Mouse (Mus musculus) WW6 (cell line): ENCODE measurements at regions not wholly inside any gene's neighbourhood (a gene's known extent, or its start where the extent isn't known, plus 50 kb on each side); places are given as distances from the start of the nearest gene placed in this dataset.
"Not testable (repeated sequence)": the region's sequence is repeated elsewhere in the genome, so short reads cannot be mapped to it uniquely, and the experiment has no call there.

Source experiments
- DNase-seq: peaks from one replicate; pipeline ENCODE4 v3.0.0-alpha.2; 2013; ENCODE audit warnings: low read depth, low spot score

DNA sequence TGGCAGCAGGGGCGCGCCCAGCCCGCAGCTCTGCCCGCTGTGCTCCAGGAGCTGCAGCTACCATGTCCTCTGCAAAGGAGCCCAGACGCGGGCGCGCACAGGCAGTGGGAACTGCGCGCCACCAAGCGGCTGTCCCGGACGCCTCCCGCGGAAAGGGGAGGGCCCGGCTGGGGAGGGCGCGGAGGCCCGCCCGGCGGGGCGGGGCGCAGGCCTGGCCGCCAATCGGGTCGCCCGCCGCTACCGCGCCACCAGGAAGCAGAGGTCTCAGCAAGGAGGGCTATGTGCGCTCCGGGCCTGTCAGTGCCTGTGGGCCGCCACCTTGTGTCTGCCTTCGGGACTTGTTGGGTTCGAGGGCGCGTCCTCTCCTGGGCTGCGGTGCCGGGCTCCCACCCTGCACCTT is 367.0 kb upstream of the Ywhaq start:
- peak; percentile 57 for DNase-seq

DNA sequence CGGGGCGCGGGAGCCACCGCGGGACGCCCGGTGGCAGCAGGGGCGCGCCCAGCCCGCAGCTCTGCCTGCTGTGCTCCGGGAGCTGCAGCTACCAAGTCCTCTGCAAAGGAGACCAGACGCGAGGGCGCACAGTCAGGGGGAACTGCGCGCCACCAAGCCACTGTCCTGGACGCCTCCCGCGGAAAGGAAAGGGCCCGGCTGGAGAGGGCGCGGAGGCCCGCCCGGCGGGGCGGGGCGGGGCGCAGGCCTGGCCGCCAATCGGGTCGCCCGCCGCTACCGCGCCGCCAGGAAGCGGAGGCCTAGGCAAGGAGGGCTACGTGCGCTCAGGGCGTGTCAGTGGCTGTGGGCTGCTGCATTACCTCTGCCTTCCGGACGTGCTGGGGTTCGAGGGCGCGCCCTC is 361.3 kb upstream of the Ywhaq start:
- peak; percentile 22 for DNase-seq

DNA sequence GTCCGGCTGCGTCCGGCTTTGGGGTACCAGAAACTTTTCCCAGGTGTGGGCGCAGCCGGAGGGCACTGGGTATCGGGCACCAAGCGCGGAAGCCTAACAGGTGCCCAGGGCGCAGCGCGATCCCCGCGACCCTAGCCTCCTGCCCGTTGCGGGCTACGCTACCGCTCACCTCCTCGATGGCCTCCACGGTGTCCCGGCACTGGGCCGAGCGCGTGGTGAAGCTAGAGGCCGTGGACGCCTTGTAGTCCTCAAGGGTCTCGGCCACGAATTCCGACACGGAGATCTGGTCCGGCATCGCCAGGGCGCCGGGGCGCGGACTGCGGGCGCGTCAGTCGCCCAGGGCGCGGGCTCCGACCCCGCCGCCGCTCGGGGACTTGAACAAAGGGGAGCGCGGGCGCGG is 360.9 kb upstream of the Ywhaq start:
- DNase-seq: not testable (repeated sequence)

DNA sequence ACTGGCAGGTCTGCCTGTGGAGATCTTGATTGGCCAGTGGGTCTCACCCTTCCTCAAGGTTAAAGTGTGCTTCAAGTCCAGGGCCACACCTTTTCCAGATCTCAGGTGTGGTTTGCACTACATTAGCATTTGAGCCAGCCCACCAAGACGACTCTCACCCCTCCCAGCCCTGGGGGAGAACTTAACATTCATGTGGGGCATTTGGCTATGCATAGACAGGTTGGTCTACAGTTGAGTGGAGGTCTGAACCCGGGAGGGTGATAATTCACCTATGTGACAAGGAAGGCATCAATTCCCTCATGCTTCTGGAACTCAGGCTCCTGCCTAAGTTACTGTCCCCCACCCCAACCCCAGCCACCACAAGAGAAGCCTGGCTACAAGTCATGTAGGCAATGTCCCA is 350.3 kb upstream of the Ywhaq start:
- peak; percentile 55 for DNase-seq
